Mouse (Mus musculus) midbrain, embryonic 11.5 days (tissue): ENCODE measurements around the gene Hspa12a. TPM values are rescaled to one million over a fixed set of nuclear protein-coding genes. Genes with fewer than 3 reads are reported as not detected.
"Not testable (repeated sequence)": the region's sequence is repeated elsewhere in the genome, so short reads cannot be mapped to it uniquely, and the experiment has no call there.

Experiments used
- ATAC-seq: fragments of 200-750 bp; cut with Nextera tagmentation; 2 replicates; pipeline ENCODE4 v1.8.0; 2017; ENCODE audit warnings: moderate TSS enrichment, moderate library complexity; ENCODE audit not compliant: low FRiP score
- DNase-seq: peaks from one replicate; pipeline ENCODE4 v3.0.0; 2015; ENCODE audit warnings: low spot score; ENCODE audit errors: missing footprints
- H3K27ac ChIP-seq: fragments of 300-500 bp; sonication (generic); 2 replicates; pipeline ENCODE4 v1.5.1; 2014; ENCODE audit warnings: low read depth, low read length
- H3K27me3 ChIP-seq: fragments of 300-500 bp; sonication (generic); 2 replicates; pipeline ENCODE4 v1.6.1; 2014; ENCODE audit warnings: mild to moderate bottlenecking, low read length, moderate library complexity, mixed read lengths; ENCODE audit not compliant: control insufficient read depth, insufficient read depth
- H3K36me3 ChIP-seq: fragments of 300-500 bp; sonication (generic); 2 replicates; pipeline ENCODE4 v1.6.1; 2014; ENCODE audit warnings: mild to moderate bottlenecking, low read length, moderate library complexity, mixed read lengths; ENCODE audit not compliant: control insufficient read depth, insufficient read depth
- H3K4me1 ChIP-seq: fragments of 300-500 bp; sonication (generic); 2 replicates; pipeline ENCODE4 v1.6.1; 2014; ENCODE audit warnings: low read length; ENCODE audit not compliant: control insufficient read depth, insufficient read depth
- H3K4me2 ChIP-seq: fragments of 300-500 bp; sonication (generic); 2 replicates; pipeline ENCODE4 v1.6.1; 2014; ENCODE audit warnings: mild to moderate bottlenecking, moderate library complexity
- H3K4me3 ChIP-seq: fragments of 300-500 bp; sonication (generic); 2 replicates; pipeline ENCODE4 v1.5.1; 2014; ENCODE audit warnings: low read depth, low read length
- H3K9ac ChIP-seq: fragments of 300-500 bp; sonication (generic); 2 replicates; pipeline ENCODE4 v1.6.1; 2014; ENCODE audit warnings: low read length
- H3K9me3 ChIP-seq: fragments of 300-500 bp; sonication (generic); 2 replicates; pipeline ENCODE4 v1.6.1; 2016; ENCODE audit warnings: low read length; ENCODE audit not compliant: control insufficient read depth
- WGBS: fragments of 180-500 bp; shearing (Covaris S2); extraction: QIAGEN DNeasy Blood & Tissue Kit; methylation state at CpG from one replicate; pipeline ENCODE4 v1.1.7; 2014; 5-methylcytosine and 5-hydroxymethylcytosine counted together
- polyA plus RNA-seq: library from polyadenylated mRNA; unstranded; fragments of >200 nt; fragmentation: Nextera tagmentation; extraction: Ambion mirVana; gene quantifications from 2 replicates; pipeline ENCODE4 v1.2.1, GENCODE M21; 2014

Gene Hspa12a
- polyA plus RNA-seq, 1 experiment from 2014 or later = 9.3 TPM

GRCm38 (mm10) chr19:58918597-58918996 is 24.9 kb downstream of the Hspa12a start:
- H3K27me3 ChIP-seq = peaks cover 10% of the 10 kb centered on the region; the same call in 1 of the 2 replicates
- no peak overlapping the region for H3K4me3 ChIP-seq
- H3K4me1 ChIP-seq = no peaks in the 10 kb centered on the region
- no peak overlapping the region for H3K27ac ChIP-seq
- H3K9me3 ChIP-seq = no peaks in the 10 kb centered on the region
- WGBS = 10% methylated on average over 11 of the region's 11 CpGs
- ATAC-seq = no peak
- DNase-seq = no peak
- no peaks in the 10 kb centered on the region for H3K36me3 ChIP-seq
- peak overlapping the region; percentile 22; the same call in 1 of the 2 replicates for H3K4me2 ChIP-seq
- 0 out of 2 replicates have a peak overlapping the region, but pooled peaks have one; percentile 18 for H3K9ac ChIP-seq

GRCm38 (mm10) chr19:58913301-58913700 is 30.2 kb downstream of the Hspa12a start:
- no peak overlapping the region for H3K9ac ChIP-seq
- no peaks in the 10 kb centered on the region for H3K36me3 ChIP-seq
- no peak overlapping the region for H3K4me3 ChIP-seq
- H3K27me3 ChIP-seq = peaks cover 4% of the 10 kb centered on the region; the same call in 1 of the 2 replicates
- H3K4me2 ChIP-seq = no peak overlapping the region
- WGBS = 87% methylated on average over 6 of the region's 6 CpGs
- DNase-seq (no peak), ATAC-seq (no peak)
- no peaks in the 10 kb centered on the region for H3K9me3 ChIP-seq
- H3K27ac ChIP-seq = no peak overlapping the region
- no peaks in the 10 kb centered on the region for H3K4me1 ChIP-seq

- ATAC-seq (peak; percentile 68), DNase-seq (peak; percentile 98)
- 8% methylated on average over 9 of the region's 9 CpGs for WGBS
- Histone ChIP-seq H3K27ac (no peak overlapping the region), H3K27me3 (no peaks in the 10 kb centered on the region), H3K36me3 (no peaks in the 10 kb centered on the region), H3K9ac (peak overlapping the region; percentile 61), H3K9me3 (no peaks in the 10 kb centered on the region), H3K4me1 (no peaks in the 10 kb centered on the region), H3K4me2 (peak overlapping the region; percentile 51), H3K4me3 (peak overlapping the region; percentile 39)
Measured at GRCm38 (mm10) chr19:58911386-58911785, 32.1 kb downstream of the Hspa12a start.

- peak overlapping the region; percentile 51 for H3K4me2 ChIP-seq
- DNase-seq = no peak
- peak overlapping the region; percentile 61 for H3K9ac ChIP-seq
- no peak overlapping the region for H3K27ac ChIP-seq
- H3K36me3 ChIP-seq = no peaks in the 10 kb centered on the region
- no peaks in the 10 kb centered on the region for H3K9me3 ChIP-seq
- 3% methylated on average over 11 of the region's 11 CpGs for WGBS
- no peaks in the 10 kb centered on the region for H3K4me1 ChIP-seq
- peak; percentile 65; the same call in 1 of the 2 replicates for ATAC-seq
- H3K27me3 ChIP-seq = no peaks in the 10 kb centered on the region
- H3K4me3 ChIP-seq = peak overlapping the region; percentile 39
Measured at GRCm38 (mm10) chr19:58910941-58911368, 32.5 kb downstream of the Hspa12a start.

- Histone ChIP-seq H3K27ac (no peak overlapping the region), H3K4me1 (no peaks in the 10 kb centered on the region), H3K9ac (no peak overlapping the region), H3K4me2 (no peak overlapping the region), H3K9me3 (no peaks in the 10 kb centered on the region), H3K27me3 (no peaks in the 10 kb centered on the region), H3K36me3 (no peaks in the 10 kb centered on the region), H3K4me3 (no peak overlapping the region)
- peak; percentile 33 for DNase-seq
- no peak for ATAC-seq
- WGBS = 84% methylated on average over 10 of the region's 10 CpGs
Measured at GRCm38 (mm10) chr19:58908018-58908417, 35.4 kb downstream of the Hspa12a start.

- H3K27me3 ChIP-seq = no peaks in the 10 kb centered on the region
- H3K27ac ChIP-seq = no peak overlapping the region
- H3K4me3 ChIP-seq = no peak overlapping the region
- H3K36me3 ChIP-seq = no peaks in the 10 kb centered on the region
- H3K9me3 ChIP-seq = no peaks in the 10 kb centered on the region
- no peak overlapping the region for H3K9ac ChIP-seq
- ATAC-seq (no peak), DNase-seq (peak; percentile 64)
- no peak overlapping the region for H3K4me2 ChIP-seq
- no peaks in the 10 kb centered on the region for H3K4me1 ChIP-seq
- WGBS = 52% methylated on average over 9 of the region's 9 CpGs
Measured at GRCm38 (mm10) chr19:58906685-58907084, 36.8 kb downstream of the Hspa12a start.

- ATAC-seq = peak; percentile 52
- no peaks in the 10 kb centered on the region for H3K27me3 ChIP-seq
- H3K4me3 ChIP-seq = 0 out of 2 replicates have a peak overlapping the region, but pooled peaks have one; percentile 8
- no peaks in the 10 kb centered on the region for H3K36me3 ChIP-seq
- H3K4me2 ChIP-seq = peak overlapping the region; percentile 35
- peak; percentile 99 for DNase-seq
- H3K9me3 ChIP-seq = no peaks in the 10 kb centered on the region
- under 1% methylated on average over 11 of the region's 11 CpGs for WGBS
- no peak overlapping the region for H3K27ac ChIP-seq
- no peaks in the 10 kb centered on the region for H3K4me1 ChIP-seq
- H3K9ac ChIP-seq = peak overlapping the region; percentile 41
Measured at GRCm38 (mm10) chr19:58903899-58904327, 39.5 kb downstream of the Hspa12a start.

- ATAC-seq = no peak
- Histone ChIP-seq H3K4me1 (no peaks in the 10 kb centered on the region), H3K27ac (no peak overlapping the region), H3K9me3 (no peaks in the 10 kb centered on the region), H3K9ac (peak overlapping the region; percentile 41; the same call in 1 of the 2 replicates), H3K4me2 (peak overlapping the region; percentile 35), H3K27me3 (no peaks in the 10 kb centered on the region), H3K36me3 (no peaks in the 10 kb centered on the region), H3K4me3 (no peak overlapping the region)
- 71% methylated on average over 7 of the region's 7 CpGs for WGBS
- DNase-seq = peak; percentile 75
Measured at GRCm38 (mm10) chr19:58903079-58903898, 40.2 kb downstream of the Hspa12a start.

GRCm38 (mm10) chr19:58900471-58900870 is 43.0 kb downstream of the Hspa12a start:
- WGBS = 91% methylated on average over 10 of the region's 10 CpGs
- H3K9ac ChIP-seq, H3K4me2 ChIP-seq, H3K36me3 ChIP-seq, ATAC-seq, H3K4me3 ChIP-seq, H3K4me1 ChIP-seq, H3K9me3 ChIP-seq, H3K27ac ChIP-seq, H3K27me3 ChIP-seq: not testable (repeated sequence)
- DNase-seq = peak; percentile 21
